Mouse (Mus musculus) frontal cortex, postnatal 36 days (tissue): Measurements from ENCODE around the gene Rnpep.
"Not testable (repeated sequence)": the region's sequence is repeated elsewhere in the genome, so short reads cannot be mapped to it uniquely, and the experiment has no call there.

Experiments
- DNase-seq, 2 experiments: peaks; one replicate each; pipeline ENCODE4 v3.0.0; 2022; ENCODE audit warnings: low spot score in 2 of 2

Rnpep gene

DNA sequence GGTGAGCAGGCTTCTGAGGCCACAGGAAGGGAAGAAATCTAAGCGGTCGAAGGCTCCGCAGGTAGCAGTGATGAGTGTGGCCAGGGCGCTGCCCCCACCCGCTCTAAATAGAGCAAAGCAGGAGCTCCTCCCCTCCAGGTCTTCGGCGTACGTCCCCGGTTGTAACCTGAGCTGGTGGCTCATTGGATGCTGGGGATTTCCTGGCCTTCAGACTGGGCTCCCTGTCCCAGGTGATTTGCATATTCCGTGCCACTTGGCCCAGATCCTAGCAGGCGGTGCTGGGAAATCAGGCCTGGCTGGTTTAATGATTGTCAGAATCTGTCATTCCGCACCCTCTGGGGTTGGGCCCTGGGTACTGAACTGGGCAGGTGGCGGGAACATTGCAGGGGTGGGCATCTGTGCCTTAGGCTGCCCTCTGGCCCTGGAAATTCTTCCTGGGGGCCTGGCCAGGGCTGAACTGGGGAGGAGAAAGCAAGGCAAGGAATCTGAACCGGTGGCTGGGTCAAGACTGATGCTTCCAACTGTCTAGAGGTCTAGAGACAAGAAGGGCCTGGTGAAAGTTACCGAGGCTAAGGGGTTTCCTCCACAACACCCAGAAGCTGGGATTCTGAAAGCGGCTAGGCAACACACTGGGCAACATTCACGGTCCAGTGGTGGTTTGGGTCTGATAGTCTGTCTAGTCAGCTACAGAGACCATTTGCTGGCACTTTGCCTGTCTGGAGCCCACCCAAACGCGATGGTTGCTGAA, 25.3 kb downstream of the Rnpep start, which contains the start of gene Elf3:
Gene Elf3, minus strand, starts transcription at position 189 of the 748 bp plus-strand sequence.
- DNase-seq = no peak

DNA sequence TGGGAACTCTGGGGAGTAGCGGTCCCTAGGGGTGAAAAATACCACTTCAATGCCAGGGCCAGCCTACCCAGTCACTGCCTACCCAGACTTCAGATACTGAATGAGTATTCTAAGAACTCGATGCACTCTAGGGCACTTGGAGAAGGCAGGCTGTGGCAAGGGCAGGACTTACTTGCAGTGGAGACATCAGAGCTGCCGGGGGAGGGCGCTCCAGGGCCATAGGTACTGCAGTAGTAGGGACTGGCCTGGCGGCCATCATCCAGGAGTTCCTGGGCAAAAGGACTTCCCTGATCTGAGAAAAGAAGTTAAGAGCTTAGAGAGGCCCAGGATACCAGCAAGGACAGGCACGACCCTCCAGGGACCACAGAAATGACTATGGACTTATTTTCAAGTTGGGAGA, 27.6 kb downstream of the Rnpep start:
- DNase-seq = no peak

DNA sequence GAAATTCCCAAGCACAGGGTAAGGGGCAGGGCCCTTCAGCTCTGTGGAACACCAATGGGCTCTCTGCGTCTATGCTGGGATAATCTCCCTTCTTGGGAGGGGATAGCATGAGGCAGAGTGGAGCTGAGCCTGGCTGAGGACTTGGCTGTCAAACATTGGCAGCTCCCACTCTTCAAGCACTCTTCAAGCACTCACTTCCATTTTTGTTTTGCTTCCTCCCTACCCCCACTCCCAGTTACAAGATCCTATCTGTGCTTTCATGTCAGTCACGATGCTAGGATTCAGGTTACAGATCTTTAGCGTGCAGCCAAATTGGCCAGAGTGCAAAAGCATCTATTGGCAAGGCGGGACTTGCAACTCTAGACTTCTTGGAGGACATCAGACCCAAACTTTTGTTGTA, 31.0 kb downstream of the Rnpep start:
- DNase-seq = no peak

DNA sequence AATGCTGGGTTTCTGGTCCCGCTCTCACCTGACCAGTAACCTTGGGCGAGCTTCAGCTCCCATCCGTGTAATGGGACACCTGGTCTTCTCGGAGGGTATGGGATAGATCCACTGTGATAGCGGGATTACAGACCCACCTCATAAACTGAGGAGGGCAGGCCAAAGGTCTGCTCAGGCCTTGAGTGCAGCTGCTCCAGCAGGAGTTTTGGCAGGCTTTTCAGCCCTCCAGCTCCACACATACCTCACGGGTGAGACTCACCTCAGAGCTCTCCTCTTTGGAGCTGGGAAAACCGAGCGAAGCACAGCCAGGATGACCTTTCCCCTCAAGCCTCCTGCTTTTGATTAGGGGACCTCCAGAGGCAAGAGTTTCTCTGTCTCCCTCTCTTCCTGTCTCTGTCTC, 32.5 kb downstream of the Rnpep start:
- no peak for DNase-seq

DNA sequence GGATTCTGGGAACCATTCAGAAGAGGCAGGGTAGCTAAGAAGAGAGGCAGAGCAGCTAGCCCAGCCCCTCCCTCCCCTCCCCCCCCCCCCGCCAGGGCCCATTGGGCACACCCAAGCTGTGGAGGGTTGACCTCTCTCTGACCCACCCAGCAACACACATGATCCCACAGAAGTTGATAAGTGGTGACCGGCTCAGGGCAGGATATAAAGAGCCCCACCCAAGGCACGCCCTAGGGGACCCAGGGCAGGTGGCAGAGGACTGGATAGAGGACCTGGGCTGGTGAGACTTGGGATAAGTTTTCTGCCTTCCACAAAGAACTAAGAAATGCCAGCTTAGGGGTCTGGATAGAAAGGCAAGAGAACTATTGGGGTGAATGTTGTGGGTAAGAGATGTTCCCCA, 33.2 kb downstream of the Rnpep start:
- no peak for DNase-seq

DNA sequence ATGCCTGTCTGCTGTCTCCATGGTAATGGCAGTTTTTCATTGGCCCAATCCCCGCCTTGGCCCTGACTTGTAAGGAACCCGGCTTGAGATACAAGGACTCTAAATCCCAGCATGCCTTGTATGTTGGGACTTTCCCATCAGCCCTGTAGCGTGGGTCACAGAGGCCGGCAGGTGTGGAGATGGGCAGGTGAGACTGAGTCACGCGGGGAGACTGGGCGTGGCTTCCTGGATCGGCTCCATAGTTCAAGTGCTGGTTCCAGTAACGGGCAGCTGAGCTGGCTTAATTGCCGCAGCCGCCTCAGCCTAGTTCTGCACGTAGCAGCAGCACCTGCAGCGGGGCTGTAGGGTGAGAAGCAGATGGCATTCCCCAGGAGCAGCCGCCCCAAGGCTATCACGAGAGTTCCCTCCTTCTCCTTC, 35.4 kb downstream of the Rnpep start:
- DNase-seq = peak; percentile 34 to 63

DNA sequence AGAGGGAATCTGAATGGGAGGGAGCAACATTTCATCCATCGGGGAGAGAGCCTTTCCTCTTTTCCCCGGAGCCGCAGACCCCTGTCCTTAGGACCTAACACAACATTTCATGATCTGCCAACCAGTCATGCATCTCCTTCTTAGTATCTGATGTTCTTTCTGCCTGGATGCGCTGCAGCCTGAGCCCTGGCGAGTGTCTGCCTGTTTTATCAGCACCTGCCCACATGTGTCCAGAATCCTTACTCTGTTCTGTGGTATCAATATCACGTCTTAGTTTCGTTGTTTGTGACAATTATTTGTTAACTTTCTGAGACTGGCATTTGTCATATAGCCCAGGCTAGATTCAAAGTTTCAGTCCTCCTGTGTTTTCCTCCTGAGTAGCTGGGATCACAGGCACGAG, 39.9 kb downstream of the Rnpep start:
- no peak for DNase-seq

DNA sequence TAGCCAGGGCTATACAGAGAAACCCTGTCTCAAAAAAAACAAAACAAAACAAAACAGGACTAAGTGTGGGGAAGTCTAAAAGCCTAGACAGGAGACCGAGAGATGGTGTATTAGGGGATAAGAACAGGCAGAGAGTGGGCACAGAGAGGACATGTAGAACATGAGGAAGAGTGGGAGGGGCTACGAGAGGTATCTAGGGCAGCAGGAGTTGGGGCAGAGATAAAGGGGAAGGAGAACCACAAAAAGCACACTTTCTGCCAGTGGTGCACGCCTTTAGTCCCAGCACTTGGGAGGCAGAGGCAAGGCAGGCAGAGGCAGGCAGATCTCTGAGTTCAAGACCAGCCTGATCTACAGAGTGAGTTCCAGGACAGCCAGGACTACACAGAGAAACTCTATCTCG, 43.7 kb downstream of the Rnpep start:
- not testable (repeated sequence) for DNase-seq

DNA sequence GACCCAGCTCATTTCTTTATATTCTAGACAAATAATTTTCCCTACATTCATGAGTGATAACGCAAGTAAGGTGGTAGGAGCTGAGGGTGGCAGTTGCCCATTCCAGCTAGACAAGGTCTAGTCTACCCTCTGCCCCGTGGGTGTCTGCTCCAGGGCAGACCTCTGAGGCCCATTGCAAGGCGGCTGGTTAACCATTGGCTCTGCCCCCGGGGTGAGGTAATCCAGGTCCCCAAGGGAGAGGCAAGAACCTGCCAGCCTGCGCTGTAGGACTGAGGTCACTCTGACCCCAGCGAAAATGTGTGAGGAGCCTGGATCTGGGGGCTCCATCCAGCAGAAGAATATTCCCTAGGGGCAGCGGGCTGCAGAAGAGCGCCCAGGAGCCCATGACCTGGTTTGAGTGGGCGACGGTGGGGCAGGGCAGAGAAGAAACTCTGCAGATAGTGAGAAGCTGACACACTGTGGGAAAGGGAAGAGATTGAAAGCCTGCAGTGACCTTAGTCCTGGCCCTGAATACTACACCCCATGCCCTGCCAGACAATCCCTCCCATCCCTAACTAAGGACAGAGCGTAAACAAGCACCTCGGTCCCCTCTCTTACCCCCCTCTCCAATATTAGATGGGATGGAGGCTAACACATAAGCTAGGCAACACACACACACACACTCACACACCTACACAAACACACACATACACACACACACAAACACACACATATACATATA, 46.6 kb downstream of the Rnpep start:
- no peak for DNase-seq

DNA sequence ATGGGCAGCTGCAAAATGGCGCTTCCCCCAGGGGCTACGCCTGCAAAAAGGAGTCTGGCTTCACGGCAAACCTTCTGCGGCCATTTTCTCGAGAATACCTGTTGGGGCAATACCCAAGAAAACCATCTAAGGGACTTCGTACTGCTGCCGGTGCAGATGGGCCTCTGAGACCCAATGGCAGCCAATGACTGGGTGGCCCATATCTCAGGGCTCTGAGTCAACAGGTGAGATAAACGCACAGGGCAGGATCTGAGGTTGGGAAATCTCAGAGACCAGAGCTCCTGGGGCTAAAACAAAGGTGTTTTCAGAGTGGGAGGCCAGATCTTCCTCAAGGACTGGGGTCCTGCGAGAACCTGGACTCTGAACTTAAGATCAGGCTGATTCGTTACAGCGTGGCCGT, 49.1 kb downstream of the Rnpep start:
- no peak for DNase-seq

DNA sequence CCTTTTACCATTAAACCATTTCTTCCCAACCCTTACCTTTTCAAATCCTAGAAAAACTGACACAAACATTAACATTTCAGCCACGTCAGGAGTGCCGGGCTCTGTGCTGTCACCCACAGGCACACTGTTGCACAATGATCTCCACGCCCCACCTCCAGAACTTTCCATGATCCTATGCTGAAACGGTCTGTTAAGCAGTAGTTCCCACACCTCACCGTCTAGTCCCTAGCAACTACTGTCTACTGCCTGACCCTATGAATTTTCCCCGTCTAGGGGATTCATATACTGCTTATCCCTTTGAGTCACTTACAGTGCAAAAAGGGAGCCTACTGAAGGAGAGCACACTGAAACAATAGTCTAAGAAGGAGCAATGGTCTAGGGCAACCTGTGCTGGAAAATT, 49.9 kb downstream of the Rnpep start:
- no peak for DNase-seq

DNA sequence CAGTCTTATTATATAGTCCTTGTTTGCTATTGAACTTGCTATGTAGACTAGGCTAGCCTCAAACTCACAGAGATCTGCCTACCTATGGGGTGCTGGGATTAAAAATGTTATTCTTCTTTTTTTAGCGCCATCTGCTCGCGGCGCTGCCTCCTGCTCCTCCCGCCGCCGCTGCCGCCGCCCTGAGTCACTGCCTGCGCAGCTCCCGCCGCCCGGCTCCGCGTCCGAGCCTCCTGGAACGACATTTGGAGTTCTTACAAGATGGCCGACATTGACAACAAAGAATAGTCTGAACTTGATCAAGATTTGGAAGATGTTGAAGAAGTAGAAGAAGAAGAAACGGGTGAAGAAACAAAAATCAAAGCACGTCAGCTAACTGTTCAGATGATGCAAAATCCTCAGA, 52.0 kb downstream of the Rnpep start:
- not testable (repeated sequence) for DNase-seq

DNA sequence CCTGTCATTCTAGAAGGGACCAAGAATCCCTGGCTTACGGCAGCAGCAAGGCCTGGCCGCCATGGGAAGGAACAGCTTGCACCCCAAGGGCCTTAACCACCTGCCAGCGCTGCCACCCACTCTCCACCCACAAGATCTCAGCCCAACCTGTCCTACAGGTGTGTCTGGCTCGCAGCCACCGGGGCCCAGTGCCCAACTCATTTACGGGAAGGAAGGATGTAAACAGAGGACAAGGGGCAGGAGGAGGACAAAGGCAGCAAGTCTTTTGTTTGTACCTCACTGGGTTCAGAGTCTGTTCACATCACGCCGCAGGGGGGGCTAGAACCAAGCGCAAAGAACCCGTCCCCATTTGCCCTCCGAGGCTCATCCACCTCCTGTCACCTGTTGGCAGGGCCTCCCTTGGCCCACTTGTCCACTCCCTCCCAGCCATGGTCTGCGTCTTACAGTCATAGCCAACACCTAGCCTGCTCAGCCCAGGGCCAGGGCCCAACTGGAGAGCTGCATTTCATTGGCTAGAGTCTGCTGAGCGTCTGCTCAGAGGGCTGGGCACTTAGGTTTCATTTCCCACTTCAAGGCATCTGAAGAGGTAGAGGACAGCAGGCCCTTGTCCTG, 56.4 kb downstream of the Rnpep start:
- no peak for DNase-seq

DNA sequence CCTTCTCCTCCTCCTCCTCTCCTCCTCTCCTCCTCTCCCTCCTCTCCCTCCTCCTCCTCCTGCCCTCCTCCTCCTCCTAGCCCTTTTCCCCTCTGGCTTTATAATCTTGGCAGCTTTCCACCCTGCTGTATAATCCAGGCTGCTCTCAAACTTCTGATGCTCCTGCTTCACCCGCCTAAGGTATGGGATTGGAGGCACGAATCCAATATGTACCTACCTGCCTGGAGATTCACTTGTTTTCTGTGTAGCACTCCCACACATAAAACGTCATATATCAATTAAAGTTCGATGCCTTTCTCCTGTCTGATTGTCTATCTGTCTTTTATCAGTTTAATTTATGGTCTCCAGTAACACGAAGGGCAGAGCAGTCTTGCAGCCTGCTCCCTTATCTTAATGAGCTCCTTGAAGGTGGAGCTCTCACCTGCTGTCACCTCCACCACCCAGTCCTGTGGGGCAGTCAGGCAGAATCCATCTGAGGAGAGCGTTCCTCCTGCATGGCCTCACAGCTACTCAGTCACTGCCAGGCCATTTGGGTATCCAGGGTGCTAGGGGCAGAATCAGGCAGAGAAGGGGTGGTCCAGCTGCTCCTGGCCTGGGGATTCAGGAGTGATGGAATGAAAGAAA, 58.8 kb downstream of the Rnpep start:
- no peak for DNase-seq

DNA sequence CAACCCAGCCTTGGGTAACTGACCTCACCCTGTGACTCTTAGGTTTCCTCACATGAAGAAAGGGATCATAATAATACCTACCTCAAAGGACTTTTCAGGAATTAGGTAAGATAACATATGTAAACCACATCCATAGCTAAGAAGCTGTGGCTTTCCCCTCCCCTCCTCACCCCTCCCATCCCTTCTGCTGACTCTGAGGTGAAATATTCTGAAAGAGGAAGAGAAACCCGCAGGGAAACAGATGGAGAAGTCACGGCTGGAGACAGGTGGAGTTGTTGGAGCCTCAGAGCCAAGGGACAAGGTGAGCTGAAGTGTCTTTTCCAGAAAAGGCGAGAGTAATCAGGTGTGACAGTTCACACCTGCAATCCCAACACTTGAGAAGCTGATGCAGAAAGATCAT, 59.7 kb downstream of the Rnpep start:
- no peak for DNase-seq

DNA sequence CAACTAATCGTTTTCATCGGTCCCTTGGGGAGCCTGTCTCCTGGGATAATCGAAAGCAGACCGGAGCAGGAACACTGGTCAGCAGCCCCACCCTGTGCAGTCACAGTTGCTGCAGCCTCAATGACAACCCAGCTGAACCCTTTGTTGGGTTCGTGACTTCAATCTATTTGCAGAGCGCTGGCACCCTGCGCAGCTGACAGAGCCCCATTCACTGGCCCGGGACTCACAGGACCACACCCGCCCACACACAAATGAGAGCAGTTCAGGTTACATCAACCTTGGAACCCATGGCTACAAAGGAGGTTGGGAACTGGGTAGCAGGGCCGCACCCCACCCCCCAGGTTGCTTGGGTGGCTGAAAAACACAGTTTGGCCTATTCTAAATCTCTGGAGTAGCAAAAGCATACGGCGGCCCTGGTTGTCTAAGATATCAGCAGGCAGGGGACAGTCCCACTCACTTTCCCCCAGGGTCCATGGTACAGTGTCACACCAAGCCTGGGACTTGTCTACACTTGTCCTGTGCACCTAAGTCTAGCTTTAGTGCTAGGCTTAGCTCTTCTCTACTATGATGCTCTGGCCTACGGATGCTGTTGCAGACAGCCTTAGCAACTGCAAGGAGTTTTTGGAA, 66.2 kb downstream of the Rnpep start:
- DNase-seq = no peak

DNA sequence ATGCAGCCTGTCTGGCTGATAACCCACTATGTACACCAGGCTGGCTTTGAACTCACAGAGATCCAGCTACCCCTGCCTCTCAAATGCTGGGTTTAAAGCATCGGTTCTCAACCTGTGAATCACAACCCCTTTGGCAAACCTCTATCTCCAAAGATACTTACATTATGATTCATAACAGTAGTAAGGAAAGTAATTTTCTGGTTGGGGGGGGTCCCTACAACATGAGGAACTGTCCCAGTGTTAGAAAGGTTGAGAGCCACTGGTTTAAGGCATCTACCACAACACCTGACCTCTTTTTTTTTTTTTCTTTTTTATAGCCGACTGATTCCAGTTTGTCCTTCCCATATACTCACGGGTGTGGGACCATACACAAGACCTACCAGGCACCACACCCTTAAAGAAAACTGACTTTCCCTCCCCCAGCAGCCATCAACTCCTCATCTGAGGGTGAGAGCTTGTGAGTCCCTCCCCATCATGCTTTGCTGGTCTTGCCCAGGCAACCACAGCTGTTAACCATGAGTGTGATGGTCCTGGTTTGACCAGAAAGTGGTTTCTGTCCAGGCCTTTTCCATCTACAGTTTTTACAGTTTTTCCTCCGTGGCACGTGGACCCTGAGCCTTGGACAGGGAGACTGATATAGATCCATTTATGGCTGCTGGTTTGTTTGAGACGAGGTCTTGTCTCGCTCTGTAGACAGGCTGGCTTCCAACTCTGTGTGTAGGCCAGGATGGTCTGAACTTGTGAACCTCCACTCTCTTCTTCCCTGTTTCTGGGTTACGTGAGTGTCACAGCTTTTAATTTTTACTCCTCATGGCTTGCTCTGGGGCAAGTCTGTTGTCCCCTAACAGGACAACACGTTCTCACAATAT, 69.9 kb downstream of the Rnpep start:
- DNase-seq = no peak
